Mouse (Mus musculus) lung, embryonic 14.5 days (tissue): ENCODE results near the gene Uchl4. TPM values are rescaled to one million over a fixed set of nuclear protein-coding genes. Genes with fewer than 3 reads are reported as not detected.
"Not testable (repeated sequence)": the region's sequence is repeated elsewhere in the genome, so short reads cannot be mapped to it uniquely, and the experiment has no call there.

Source experiments
- ATAC-seq: fragments of 200-750 bp; cut with Nextera tagmentation; 2 replicates; pipeline ENCODE4 v1.8.0; 2017; ENCODE audit warnings: mild to moderate bottlenecking, moderate TSS enrichment, moderate library complexity; ENCODE audit not compliant: insufficient read depth
- DNase-seq: peaks from one replicate; pipeline ENCODE4 v3.0.0-alpha.2; 2015
- H3K27ac ChIP-seq: fragments of 300-500 bp; sonication (generic); 2 replicates; pipeline ENCODE4 v1.5.1; 2014; ENCODE audit warnings: low read depth, mild to moderate bottlenecking, moderate library complexity
- H3K27me3 ChIP-seq: fragments of 300-500 bp; sonication (generic); 2 replicates; pipeline ENCODE4 v1.6.1; 2014; ENCODE audit warnings: low read length, control low read depth; ENCODE audit not compliant: insufficient read depth
- H3K36me3 ChIP-seq: fragments of 300-500 bp; sonication (generic); 2 replicates; pipeline ENCODE4 v1.6.1; 2014; ENCODE audit warnings: control low read depth; ENCODE audit not compliant: insufficient read depth
- H3K4me1 ChIP-seq: fragments of 300-500 bp; sonication (generic); 2 replicates; pipeline ENCODE4 v1.6.1; 2014; ENCODE audit warnings: antibody characterized with exemption, control low read depth; ENCODE audit not compliant: insufficient read depth
- H3K4me2 ChIP-seq: fragments of 300-500 bp; sonication (generic); 2 replicates; pipeline ENCODE4 v1.6.1; 2014; ENCODE audit warnings: mild to moderate bottlenecking
- H3K4me3 ChIP-seq: fragments of 300-500 bp; sonication (generic); 2 replicates; pipeline ENCODE4 v1.5.1; 2014; ENCODE audit warnings: low read depth, low read length
- H3K9ac ChIP-seq: fragments of 300-500 bp; sonication (generic); 2 replicates; pipeline ENCODE4 v1.6.1; 2014
- H3K9me3 ChIP-seq: fragments of 300-500 bp; sonication (generic); 2 replicates; pipeline ENCODE4 v1.6.1; 2016; ENCODE audit warnings: low read depth, low read length, control low read depth
- CTCF ChIP-seq: IDR thresholded peaks from 2 replicates; pipeline ENCODE4 v1.5.1; 2016; ENCODE audit warnings: antibody characterized with exemption, low read depth
- WGBS: fragments of 180-500 bp; shearing (Covaris S2); extraction: QIAGEN DNeasy Blood & Tissue Kit; methylation state at CpG from one replicate; pipeline ENCODE4 v1.1.7; 2014; 5-methylcytosine and 5-hydroxymethylcytosine counted together
- polyA plus RNA-seq: library from polyadenylated mRNA; unstranded; fragments of >200 nt; fragmentation: Nextera tagmentation; extraction: Ambion mirVana; gene quantifications from 2 replicates; pipeline ENCODE4 v1.2.1, GENCODE M21; 2014

Uchl4 gene
- polyA plus RNA-seq, 1 experiment from 2014 or later: 3.6 TPM

DNA sequence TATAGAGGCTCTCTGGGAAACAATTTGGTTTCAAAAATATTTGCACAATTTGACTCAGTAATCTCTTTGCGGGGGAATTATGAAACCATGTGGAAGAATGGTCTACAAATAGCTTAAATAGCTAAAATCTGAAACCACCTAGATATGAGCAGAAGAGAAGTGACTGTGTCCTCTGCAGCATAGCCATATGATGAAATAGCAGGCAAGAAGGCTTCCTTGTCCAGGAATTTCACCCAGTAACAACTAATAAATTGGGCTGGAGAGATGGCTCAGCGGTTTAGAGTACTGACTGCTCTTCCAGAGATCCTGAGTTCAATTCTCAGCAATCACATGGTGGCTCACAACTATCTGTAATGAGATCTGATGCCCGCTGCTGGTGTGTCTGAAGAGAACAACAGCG, 26.0 kb downstream of the Uchl4 start:
- no peak overlapping the region for H3K4me2 ChIP-seq
- H3K4me1 ChIP-seq: no peaks in the 10 kb centered on the region
- no peak for TF ChIP-seq CTCF
- H3K36me3 ChIP-seq: no peaks in the 10 kb centered on the region
- no peaks in the 10 kb centered on the region for H3K9me3 ChIP-seq
- 81% methylated on average over 4 of the region's 4 CpGs for WGBS
- DNase-seq (no peak), ATAC-seq (no peak)
- H3K9ac ChIP-seq: no peak overlapping the region
- no peaks in the 10 kb centered on the region for H3K27me3 ChIP-seq
- H3K27ac ChIP-seq: no peak overlapping the region
- no peak overlapping the region for H3K4me3 ChIP-seq

DNA sequence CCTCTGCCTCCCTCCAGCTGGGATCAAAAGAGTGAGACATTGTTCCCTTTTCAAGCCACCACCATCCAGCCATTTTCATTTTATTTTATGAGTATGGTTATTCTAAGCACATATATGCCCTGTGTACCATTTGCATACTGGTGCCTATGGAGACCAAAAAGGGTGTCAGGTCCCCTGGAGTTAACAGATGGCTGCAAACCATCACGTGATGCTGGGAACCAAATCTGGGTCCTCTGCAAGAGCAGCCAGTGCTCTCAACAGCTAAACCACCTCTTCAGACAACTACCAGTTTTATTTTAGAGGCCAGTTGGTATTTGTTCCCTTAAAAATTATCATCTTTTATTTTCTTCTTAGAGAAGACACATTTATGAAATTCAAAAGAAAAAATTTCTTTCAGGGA, 29.8 kb downstream of the Uchl4 start:
- no peaks in the 10 kb centered on the region for H3K27me3 ChIP-seq
- whole genome bisulfite sequencing: 34% methylated on average over 1 of the region's 1 CpGs
- H3K4me3 ChIP-seq: no peak overlapping the region
- H3K9ac ChIP-seq: no peak overlapping the region
- H3K9me3 ChIP-seq: no peaks in the 10 kb centered on the region
- no peak for TF ChIP-seq CTCF
- H3K4me1 ChIP-seq: no peaks in the 10 kb centered on the region
- no peak overlapping the region for H3K4me2 ChIP-seq
- no peaks in the 10 kb centered on the region for H3K36me3 ChIP-seq
- ATAC-seq: no peak
- no peak overlapping the region for H3K27ac ChIP-seq
- DNase-seq: no peak

DNA sequence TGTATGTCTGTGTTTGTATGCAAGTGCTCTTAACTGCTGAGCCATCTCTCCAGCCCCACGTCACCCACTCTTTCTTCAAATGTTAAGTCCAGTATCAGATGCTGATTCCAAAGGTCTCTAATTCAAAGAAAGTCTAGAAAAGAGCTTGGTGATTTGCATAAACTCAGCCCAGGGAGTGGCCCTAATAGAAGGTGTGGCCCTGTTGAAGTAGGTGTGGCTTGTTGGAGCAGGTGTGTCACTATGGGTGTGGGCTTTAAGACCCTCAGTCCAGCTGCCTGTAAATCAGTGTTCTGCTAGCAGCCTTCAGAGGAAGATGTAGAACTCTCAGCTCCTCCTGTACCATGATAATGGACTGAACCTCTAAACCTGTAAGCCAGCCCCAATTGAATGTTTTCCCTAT, 32.2 kb downstream of the Uchl4 start:
- no peak overlapping the region for H3K27ac ChIP-seq
- ATAC-seq (no peak), DNase-seq (no peak)
- no peaks in the 10 kb centered on the region for H3K9me3 ChIP-seq
- H3K4me3 ChIP-seq: no peak overlapping the region
- WGBS: 95% methylated on average over 1 of the region's 1 CpGs
- no peak for TF ChIP-seq CTCF
- no peak overlapping the region for H3K9ac ChIP-seq
- H3K27me3 ChIP-seq: no peaks in the 10 kb centered on the region
- H3K4me2 ChIP-seq: no peak overlapping the region
- H3K4me1 ChIP-seq: no peaks in the 10 kb centered on the region
- H3K36me3 ChIP-seq: no peaks in the 10 kb centered on the region

DNA sequence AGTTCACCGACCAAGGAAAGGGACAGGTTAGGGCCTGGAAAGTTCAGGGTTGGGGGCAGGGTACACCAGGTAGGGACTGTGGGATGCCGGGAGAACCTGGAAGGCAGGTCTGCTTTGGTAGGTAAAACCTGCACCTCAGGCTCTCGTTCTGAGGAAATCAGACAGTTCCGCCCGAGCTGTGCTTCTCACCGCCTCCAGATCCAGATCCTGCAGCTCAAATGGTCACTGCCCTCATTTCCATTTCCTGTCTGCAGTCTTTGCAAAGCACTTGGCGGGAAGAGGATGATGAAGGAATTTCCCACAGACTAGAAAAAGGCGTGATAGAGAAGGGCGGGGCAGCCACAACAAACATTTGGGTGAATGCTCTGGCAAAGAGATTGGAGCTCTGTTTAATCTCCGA, 33.2 kb downstream of the Uchl4 start:
- Histone ChIP-seq H3K27ac (no peak overlapping the region), H3K4me3 (no peak overlapping the region), H3K4me2 (no peak overlapping the region), H3K9ac (no peak overlapping the region), H3K9me3 (no peaks in the 10 kb centered on the region), H3K27me3 (no peaks in the 10 kb centered on the region), H3K36me3 (no peaks in the 10 kb centered on the region), H3K4me1 (no peaks in the 10 kb centered on the region)
- ATAC-seq (no peak), DNase-seq (no peak)
- TF ChIP-seq CTCF: no peak
- WGBS: 76% methylated on average over 10 of the region's 10 CpGs

DNA sequence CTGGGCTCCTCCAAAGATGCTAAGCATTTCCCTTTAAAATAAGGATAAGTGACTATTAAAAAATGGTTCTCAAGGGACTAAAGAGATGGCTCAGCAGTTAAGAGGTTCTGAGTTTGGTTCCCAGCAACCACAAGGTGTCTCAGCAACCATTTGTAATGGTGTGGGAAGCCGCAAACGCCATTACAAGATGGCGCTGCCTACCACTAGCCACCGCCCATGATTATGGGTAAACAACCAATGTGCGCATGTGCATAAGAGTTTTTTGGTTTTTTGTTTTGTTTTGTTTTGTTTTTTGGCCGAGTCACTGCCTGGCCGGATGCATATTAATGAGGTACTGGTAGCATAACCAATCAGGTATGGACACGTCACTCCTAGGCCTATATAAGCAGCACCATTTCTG, 33.8 kb downstream of the Uchl4 start:
- not testable (repeated sequence) for H3K9me3 ChIP-seq, H3K27me3 ChIP-seq, H3K27ac ChIP-seq, H3K9ac ChIP-seq, ATAC-seq, H3K4me3 ChIP-seq, H3K4me2 ChIP-seq, H3K36me3 ChIP-seq, H3K4me1 ChIP-seq, DNase-seq
- 92% methylated on average over 8 of the region's 8 CpGs for WGBS

DNA sequence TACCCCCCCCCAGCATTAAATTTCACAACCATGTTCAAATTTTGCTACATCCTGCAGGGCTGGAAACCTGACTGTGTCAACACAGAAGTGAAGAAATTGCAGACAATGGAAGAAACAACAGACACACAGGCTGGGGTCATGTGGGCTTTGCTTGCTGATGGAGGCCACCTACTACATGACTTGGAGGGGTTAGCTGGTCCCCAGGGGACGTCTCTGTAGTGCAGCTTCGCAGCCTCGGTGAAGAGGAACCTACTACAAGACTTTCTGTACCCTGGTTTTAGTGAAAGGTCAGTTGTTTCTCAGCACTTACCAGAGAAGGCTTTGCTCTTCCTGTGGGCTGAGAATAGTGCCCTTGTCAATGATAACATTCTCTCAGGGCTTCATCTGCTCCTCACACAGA, 36.2 kb downstream of the Uchl4 start:
- 49% methylated on average over 3 of the region's 3 CpGs for WGBS
- Histone ChIP-seq H3K4me1 (no peaks in the 10 kb centered on the region), H3K9me3 (no peaks in the 10 kb centered on the region), H3K4me2 (no peak overlapping the region), H3K36me3 (no peaks in the 10 kb centered on the region), H3K27me3 (no peaks in the 10 kb centered on the region), H3K27ac (no peak overlapping the region), H3K4me3 (no peak overlapping the region), H3K9ac (no peak overlapping the region)
- ATAC-seq: no peak
- no peak for TF ChIP-seq CTCF
- no peak for DNase-seq

DNA sequence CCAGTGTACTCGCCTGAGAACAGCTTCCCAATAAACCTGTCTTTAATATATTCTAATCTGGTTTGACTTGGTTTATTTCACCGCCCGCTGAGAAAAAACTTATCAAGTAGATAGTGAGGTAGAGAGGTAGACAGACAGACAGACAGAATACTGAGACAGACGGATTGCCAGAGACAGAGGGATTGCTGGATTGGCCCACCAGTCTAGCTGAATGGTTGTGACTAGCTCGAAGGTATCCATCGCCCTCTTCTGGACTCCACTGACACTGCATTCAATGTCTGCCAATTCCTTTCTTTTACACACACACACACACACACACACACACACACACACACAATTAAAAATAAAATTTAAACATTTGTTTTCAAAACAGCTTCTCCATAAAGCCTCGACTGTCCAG, 37.6 kb downstream of the Uchl4 start:
- peak; percentile 73 for DNase-seq
- TF ChIP-seq CTCF: peak; percentile 74
- no peaks in the 10 kb centered on the region for H3K27me3 ChIP-seq
- H3K36me3 ChIP-seq: no peaks in the 10 kb centered on the region
- no peak overlapping the region for H3K4me2 ChIP-seq
- no peak overlapping the region for H3K27ac ChIP-seq
- no peak overlapping the region for H3K4me3 ChIP-seq
- H3K9ac ChIP-seq: no peak overlapping the region
- H3K4me1 ChIP-seq: no peaks in the 10 kb centered on the region
- H3K9me3 ChIP-seq: no peaks in the 10 kb centered on the region
- no peak for ATAC-seq
- 37% methylated on average over 7 of the region's 7 CpGs for WGBS

DNA sequence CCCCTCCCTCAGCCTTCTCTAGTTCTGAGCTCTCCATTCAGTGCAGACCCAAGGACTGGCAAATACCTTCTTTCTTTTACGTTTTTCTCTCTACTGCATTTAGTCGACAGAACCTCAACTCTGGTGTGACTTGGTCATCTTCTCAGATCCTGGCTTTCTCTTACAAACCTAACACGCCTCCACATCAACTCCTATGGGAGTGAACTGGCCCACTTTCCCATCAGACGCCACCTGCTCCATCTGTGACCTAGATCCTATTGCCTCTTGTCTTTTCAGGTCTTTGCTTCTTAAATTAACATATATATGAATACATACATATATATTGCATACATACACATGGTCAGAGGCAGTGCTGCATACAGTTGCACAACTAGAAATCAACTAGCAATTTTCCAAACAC, 38.8 kb downstream of the Uchl4 start:
- Histone ChIP-seq H3K9me3 (no peaks in the 10 kb centered on the region), H3K4me3 (no peak overlapping the region), H3K4me2 (no peak overlapping the region), H3K9ac (no peak overlapping the region), H3K27ac (no peak overlapping the region), H3K4me1 (no peaks in the 10 kb centered on the region), H3K36me3 (no peaks in the 10 kb centered on the region), H3K27me3 (no peaks in the 10 kb centered on the region)
- ATAC-seq (no peak), DNase-seq (no peak)
- 72% methylated on average over 4 of the region's 4 CpGs for WGBS
- TF ChIP-seq CTCF: no peak
